Mouse (Mus musculus): ENCODE results near the gene Ckmt2. TPM values are rescaled to one million over a fixed set of nuclear protein-coding genes. Genes with fewer than 3 reads are reported as not detected.

Gene Ckmt2
- not detected for polyA plus RNA-seq (2017; shearing (Covaris generic))

DNA sequence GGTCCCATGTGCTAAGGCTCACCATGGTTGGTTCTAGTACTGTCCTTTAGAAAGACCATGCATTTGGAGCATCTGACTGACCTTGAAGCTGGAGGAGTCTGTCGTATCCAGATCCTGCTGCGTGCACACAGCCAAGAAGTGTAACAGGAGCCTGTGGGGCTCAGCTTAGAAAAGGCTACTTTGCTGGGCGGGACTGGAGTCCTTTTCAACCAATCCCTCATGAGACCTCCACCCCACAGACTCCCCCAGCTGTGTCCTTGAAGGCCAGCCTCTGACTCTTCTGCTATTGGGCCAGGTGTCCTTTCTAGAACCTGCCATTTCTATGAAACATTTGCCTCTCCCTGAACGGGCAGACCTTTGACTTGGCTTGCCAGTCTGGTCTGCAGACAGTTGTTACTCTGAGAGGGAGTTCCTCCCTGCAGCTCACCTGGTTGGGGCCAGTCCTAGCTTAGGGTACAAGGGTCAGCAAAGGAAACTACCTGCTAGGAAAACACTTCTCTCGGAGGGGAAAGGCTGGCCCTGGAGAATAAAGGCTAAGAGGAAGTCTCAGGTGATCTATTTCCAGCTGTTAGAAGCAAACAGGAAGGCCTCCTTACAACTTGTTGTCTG, at the start of gene Ckmt2:
Ckmt2 (minus strand) TSS at position 145 of the 609 bp plus-strand sequence.

GRCm38 (mm10) chr13:91807155-91807839, 69.4 kb downstream of the Ckmt2 start, which contains the start of gene Zcchc9:
Gene Zcchc9, minus strand, starts transcription at chr13:91807705.

Other genes with a start within 250 kb of the Ckmt2 start
- gene Acot12, start 135.4 kb downstream of the Ckmt2 start, polyA plus RNA-seq (2017; shearing (Covaris generic)), result 0.14 TPM
- gene Zcchc9, start 69.2 kb downstream of the Ckmt2 start, polyA plus RNA-seq (2017; shearing (Covaris generic)), result 41.6 TPM

Measured in naive thymus-derived CD4-positive, alpha-beta T cell, adult 5 months (primary cell).